Mouse (Mus musculus) limb, embryonic 11.5 days (tissue): ENCODE measurements around the gene Vps9d1. TPM values are rescaled to one million over a fixed set of nuclear protein-coding genes. Genes with fewer than 3 reads are reported as not detected.
"Not testable (repeated sequence)": the region's sequence is repeated elsewhere in the genome, so short reads cannot be mapped to it uniquely, and the experiment has no call there.

Source experiments
- ATAC-seq: fragments of 200-750 bp; cut with Nextera tagmentation; 2 replicates; pipeline ENCODE4 v1.8.0; 2017; ENCODE audit warnings: low read depth; ENCODE audit not compliant: insufficient number of reproducible peaks, low FRiP score, low TSS enrichment
- DNase-seq: peaks from one replicate; pipeline ENCODE4 v3.0.0-alpha.2; 2015; ENCODE audit warnings: low spot score
- H3K27ac ChIP-seq: fragments of 300-500 bp; sonication (generic); replicated peaks from 2 replicates; pipeline ENCODE4 v1.5.1; 2014; ENCODE audit warnings: low read depth, mild to moderate bottlenecking, low read length
- H3K27me3 ChIP-seq: fragments of 300-500 bp; sonication (generic); 2 replicates; pipeline ENCODE4 v1.6.1; 2014; ENCODE audit warnings: mild to moderate bottlenecking, low read length, mixed read lengths; ENCODE audit not compliant: control insufficient read depth, insufficient read depth
- H3K36me3 ChIP-seq: fragments of 300-500 bp; sonication (generic); 2 replicates; pipeline ENCODE4 v1.6.1; 2014; ENCODE audit warnings: mild to moderate bottlenecking, low read length, moderate library complexity, mixed read lengths; ENCODE audit not compliant: control insufficient read depth, insufficient read depth
- H3K4me1 ChIP-seq: fragments of 300-500 bp; sonication (generic); 2 replicates; pipeline ENCODE4 v1.6.1; 2014; ENCODE audit warnings: low read length, mixed read lengths; ENCODE audit not compliant: control insufficient read depth, insufficient read depth
- H3K4me2 ChIP-seq: fragments of 300-500 bp; sonication (generic); 2 replicates; pipeline ENCODE4 v1.6.1; 2014; ENCODE audit warnings: low read depth, mild to moderate bottlenecking, moderate library complexity; ENCODE audit not compliant: severe bottlenecking
- H3K4me3 ChIP-seq: fragments of 300-500 bp; sonication (generic); 2 replicates; pipeline ENCODE4 v1.5.1; 2014; ENCODE audit warnings: low read depth, low read length
- H3K9ac ChIP-seq: fragments of 300-500 bp; sonication (generic); 2 replicates; pipeline ENCODE4 v1.6.1; 2014; ENCODE audit warnings: mild to moderate bottlenecking, low read length
- H3K9me3 ChIP-seq: fragments of 300-500 bp; sonication (generic); 2 replicates; pipeline ENCODE4 v1.6.1; 2016; ENCODE audit warnings: low read length; ENCODE audit not compliant: control insufficient read depth
- WGBS: fragments of 180-500 bp; shearing (Covaris S2); extraction: QIAGEN DNeasy Blood & Tissue Kit; methylation state at CpG from one replicate; pipeline ENCODE4 v1.1.7; 2014; 5-methylcytosine and 5-hydroxymethylcytosine counted together
- polyA plus RNA-seq: library from polyadenylated mRNA; unstranded; fragments of >200 nt; fragmentation: Nextera tagmentation; extraction: Ambion mirVana; gene quantifications from 2 replicates; pipeline ENCODE4 v1.2.1, GENCODE M21; 2014

Gene Vps9d1
- polyA plus RNA-seq, 1 experiment from 2014 or later: 25.6 TPM

- 37% methylated on average over 13 of the region's 13 CpGs for WGBS
- peak overlapping the region; percentile 24; the same call in 1 of the 2 replicates for H3K9ac ChIP-seq
- H3K36me3 ChIP-seq: no peaks in the 10 kb centered on the region
- H3K27me3 ChIP-seq: peaks cover 22% of the 10 kb centered on the region
- peak overlapping the region; percentile 80 for H3K4me2 ChIP-seq
- peak overlapping the region; percentile 42 for H3K4me3 ChIP-seq
- no peak for ATAC-seq
- no peak overlapping the region for H3K27ac ChIP-seq
- peaks cover 7% of the 10 kb centered on the region; the same call in 1 of the 2 replicates for H3K4me1 ChIP-seq
- H3K9me3 ChIP-seq: no peaks in the 10 kb centered on the region
- no peak for DNase-seq
Measured at GRCm38 (mm10) chr8:123234918-123235519, 19.1 kb downstream of the Vps9d1 start.

GRCm38 (mm10) chr8:123233760-123234159, 20.4 kb downstream of the Vps9d1 start:
- Histone ChIP-seq H3K9me3 (no peaks in the 10 kb centered on the region), H3K4me1 (peaks cover 7% of the 10 kb centered on the region; the same call in 1 of the 2 replicates), H3K27ac (no peak overlapping the region), H3K36me3 (no peaks in the 10 kb centered on the region), H3K4me3 (no peak overlapping the region), H3K4me2 (no peak overlapping the region), H3K27me3 (peaks cover 22% of the 10 kb centered on the region), H3K9ac (no peak overlapping the region)
- 76% methylated on average over 11 of the region's 11 CpGs for WGBS
- no peak for DNase-seq
- no peak for ATAC-seq

GRCm38 (mm10) chr8:123233300-123233699, 20.8 kb downstream of the Vps9d1 start:
- H3K4me2 ChIP-seq: no peak overlapping the region
- peaks cover 7% of the 10 kb centered on the region; the same call in 1 of the 2 replicates for H3K4me1 ChIP-seq
- H3K9me3 ChIP-seq: no peaks in the 10 kb centered on the region
- H3K4me3 ChIP-seq: no peak overlapping the region
- ATAC-seq (no peak), DNase-seq (no peak)
- H3K36me3 ChIP-seq: 0 out of 2 replicates have a peak, but pooled peaks cover 2% of the 10 kb centered on the region
- peaks cover 22% of the 10 kb centered on the region for H3K27me3 ChIP-seq
- H3K9ac ChIP-seq: no peak overlapping the region
- no peak overlapping the region for H3K27ac ChIP-seq
- 63% methylated on average over 13 of the region's 13 CpGs for WGBS

GRCm38 (mm10) chr8:123232553-123232952, 21.6 kb downstream of the Vps9d1 start:
- H3K9ac ChIP-seq: no peak overlapping the region
- H3K4me1 ChIP-seq: peaks cover 7% of the 10 kb centered on the region; the same call in 1 of the 2 replicates
- H3K4me2 ChIP-seq: no peak overlapping the region
- H3K9me3 ChIP-seq: no peaks in the 10 kb centered on the region
- H3K36me3 ChIP-seq: 0 out of 2 replicates have a peak, but pooled peaks cover 4% of the 10 kb centered on the region
- no peak for DNase-seq
- no peak overlapping the region for H3K27ac ChIP-seq
- no peak for ATAC-seq
- H3K27me3 ChIP-seq: peaks cover 22% of the 10 kb centered on the region
- H3K4me3 ChIP-seq: no peak overlapping the region
- WGBS: 21% methylated on average over 7 of the region's 7 CpGs

- Histone ChIP-seq H3K4me2 (no peak overlapping the region), H3K27me3 (peaks cover 22% of the 10 kb centered on the region), H3K4me3 (no peak overlapping the region), H3K9ac (no peak overlapping the region), H3K9me3 (no peaks in the 10 kb centered on the region), H3K27ac (no peak overlapping the region), H3K36me3 (0 out of 2 replicates have a peak, but pooled peaks cover 4% of the 10 kb centered on the region), H3K4me1 (peaks cover 7% of the 10 kb centered on the region; the same call in 1 of the 2 replicates)
- DNase-seq (no peak), ATAC-seq (no peak)
- 59% methylated on average over 5 of the region's 5 CpGs for WGBS
Measured at GRCm38 (mm10) chr8:123231742-123232141, 22.4 kb downstream of the Vps9d1 start.

- not testable (repeated sequence) for H3K4me2 ChIP-seq, ATAC-seq, H3K9ac ChIP-seq, H3K4me3 ChIP-seq, H3K27ac ChIP-seq, H3K4me1 ChIP-seq, H3K36me3 ChIP-seq, H3K9me3 ChIP-seq, DNase-seq
- peaks cover 16% of the 10 kb centered on the region for H3K27me3 ChIP-seq
- WGBS: 83% methylated on average over 9 of the region's 11 CpGs
Measured at GRCm38 (mm10) chr8:123230326-123230725, 23.8 kb downstream of the Vps9d1 start.

GRCm38 (mm10) chr8:123228416-123228815, 25.7 kb downstream of the Vps9d1 start:
- no peak overlapping the region for H3K27ac ChIP-seq
- H3K4me2 ChIP-seq: no peak overlapping the region
- WGBS: 90% methylated on average over 1 of the region's 1 CpGs
- H3K27me3 ChIP-seq: no peaks in the 10 kb centered on the region
- no peak overlapping the region for H3K4me3 ChIP-seq
- 0 out of 2 replicates have a peak, but pooled peaks cover 4% of the 10 kb centered on the region for H3K36me3 ChIP-seq
- H3K4me1 ChIP-seq: peaks cover 9% of the 10 kb centered on the region; the same call in 1 of the 2 replicates
- ATAC-seq: no peak
- no peak overlapping the region for H3K9ac ChIP-seq
- DNase-seq: no peak
- no peaks in the 10 kb centered on the region for H3K9me3 ChIP-seq

GRCm38 (mm10) chr8:123224278-123225266, 29.6 kb downstream of the Vps9d1 start, which contains the start of gene Cdk10:
Gene Cdk10, plus strand, starts transcription at chr8:123224842.
- H3K27me3 ChIP-seq: no peaks in the 10 kb centered on the region; the same call in 1 of the 2 replicates
- DNase-seq: peak; percentile 94
- peak within 1 kb of the TSS; percentile 91 for H3K4me3 ChIP-seq
- H3K4me2 ChIP-seq: peak within 1 kb of the TSS; percentile 83
- no peaks in the 10 kb centered on the region for H3K9me3 ChIP-seq
- peak; percentile 79 for ATAC-seq
- peaks cover 9% of the 10 kb centered on the region; the same call in 1 of the 2 replicates for H3K4me1 ChIP-seq
- peak within 1 kb of the TSS; percentile 72 for H3K27ac ChIP-seq
- 3% methylated on average over 59 of the region's 59 CpGs for WGBS
- H3K36me3 ChIP-seq: 0 out of 2 replicates have a peak, but pooled peaks cover 4% of the 10 kb centered on the region
- H3K9ac ChIP-seq: peak within 1 kb of the TSS; percentile 90
